Comparison of ENCODE assay signal across 15 mouse cellular contexts in the genomic region with DNA sequence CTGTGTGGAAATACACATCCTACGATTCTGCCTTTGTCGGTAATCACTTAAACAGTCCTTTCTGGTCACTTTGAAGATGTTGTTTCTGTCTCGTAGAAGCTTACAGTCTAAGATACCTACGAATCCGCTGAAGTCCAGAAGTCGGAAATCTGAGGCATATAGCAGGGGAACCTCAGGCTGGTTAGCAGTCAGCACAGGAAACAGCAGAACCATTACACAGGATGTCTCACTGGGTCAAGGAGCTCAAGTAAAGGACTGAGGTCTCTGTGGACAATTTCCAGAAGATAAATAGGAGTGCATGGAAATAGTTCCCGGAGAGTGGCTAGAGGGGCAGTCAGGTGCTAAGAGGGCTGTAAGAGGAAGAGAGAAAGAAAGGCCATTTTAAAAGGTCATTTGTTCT.
DNase-seq lines count a peak whose midpoint lies in the region.
"Had no signal": no experiment of that assay in that cellular context is flagged by ENCODE, and none has a peak within 500 bp of the region (broad histone marks: within the 10 kb centered on the region; RNA-seq: fewer than 3 reads in every experiment).

No protein-coding gene starts in this region.

- DNase-seq in 416B (ENCODE audit: low read depth), result peak; percentile 78
- DNase-seq in CD4-positive helper T cell, adult 2 months (ENCODE audit: low read depth, low spot score), result peak; percentile 12
- DNase-seq in T-cell, adult 2 months (ENCODE audit: low spot score), result peak; percentile 7
- peak; percentile 5 for DNase-seq in induced T-regulatory cell, adult 2 months (ENCODE audit: low read depth)
- DNase-seq in urinary bladder, postnatal 14 days (ENCODE audit: low spot score), result no peak
- no peak for DNase-seq in spleen, postnatal 10 days (ENCODE audit: low spot score in 2 of 2)
- DNase-seq: adrenal gland, postnatal 10 days; adrenal gland, postnatal 36 days; cerebellum, adult 2 months; cerebellum, adult 9-11 months; cerebellum, postnatal 25 days; embryo, embryonic 11 days; gastrocnemius, postnatal 25 days; heart, adult 2 months; kidney, adult 11 months had no signal

Comparison
In these comparisons a context has a peak if more than half of its experiments do, and no peak if none do; other contexts are left out.
1. DNase-seq: peak in 416B (single experiment), CD4-positive helper T cell, adult 2 months (single experiment), T-cell, adult 2 months (single experiment) and induced T-regulatory cell, adult 2 months (single experiment); none in urinary bladder, postnatal 14 days (single experiment) and spleen, postnatal 10 days (0 of 2).